Mouse (Mus musculus): ENCODE measurements at regions not wholly inside any gene's neighbourhood (a gene's known extent, or its start where the extent isn't known, plus 50 kb on each side); places are given as distances from the start of the nearest gene placed in this dataset.
"Not testable (repeated sequence)": the region's sequence is repeated elsewhere in the genome, so short reads cannot be mapped to it uniquely, and the experiment has no call there.

DNA sequence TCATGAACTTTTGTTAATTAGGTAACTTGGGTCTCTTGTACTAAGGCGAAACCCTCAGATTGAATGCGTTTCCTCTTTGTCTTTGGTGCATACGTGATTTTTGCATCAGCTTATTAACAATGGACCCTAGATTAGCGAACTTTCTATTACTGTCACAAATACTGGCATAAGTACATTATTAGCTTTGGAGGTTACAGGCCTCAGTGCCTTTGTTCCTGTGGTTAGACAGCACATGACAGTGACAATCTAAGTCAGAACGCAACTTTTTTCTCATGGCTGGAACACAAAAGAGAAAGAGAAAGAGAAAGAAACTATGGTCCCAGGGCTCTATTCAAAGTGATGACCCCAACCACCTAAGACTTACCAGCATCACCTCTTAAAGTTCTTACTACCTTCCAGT is 184.8 kb upstream of the Tmem45b start:
- Histone ChIP-seq H3K27me3 (no peaks in the 10 kb centered on the region), H3K4me2 (replicated peaks) (no peak overlapping the region), H3K4me1 (replicated peaks) (no peaks in the 10 kb centered on the region), H3K9ac (replicated peaks) (no peak overlapping the region), H3K4me3 (replicated peaks) (no peak overlapping the region), H3K9me3 (no peaks in the 10 kb centered on the region), H3K27ac (no peak overlapping the region), H3K36me3 (no peaks in the 10 kb centered on the region)
- no peak for ATAC-seq
- 84% methylated on average over 5 of the region's 5 CpGs for WGBS

DNA sequence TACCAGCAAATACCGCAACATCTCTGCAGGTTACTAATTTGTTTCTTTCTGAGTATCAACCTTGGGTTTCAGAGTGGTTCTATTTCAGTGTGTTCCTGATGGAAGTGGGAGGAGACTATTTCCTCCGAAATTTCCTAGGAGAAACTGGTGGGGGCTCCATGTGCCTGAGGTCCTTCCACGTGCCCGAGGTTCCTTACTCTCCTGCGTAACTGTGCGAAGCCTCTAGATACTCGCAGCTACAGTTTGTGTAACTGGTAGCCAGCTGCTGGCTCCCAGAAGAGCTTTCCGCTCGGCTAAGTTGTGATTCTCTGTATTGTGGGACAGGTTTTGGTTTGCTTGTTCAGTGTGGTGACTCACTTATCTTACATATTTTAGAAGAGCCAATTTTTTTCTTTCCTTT is 184.3 kb upstream of the Tmem45b start:
- Histone ChIP-seq H3K27me3 (no peaks in the 10 kb centered on the region), H3K9ac (replicated peaks) (no peak overlapping the region), H3K4me1 (replicated peaks) (no peaks in the 10 kb centered on the region), H3K4me3 (replicated peaks) (no peak overlapping the region), H3K4me2 (replicated peaks) (no peak overlapping the region), H3K36me3 (no peaks in the 10 kb centered on the region), H3K9me3 (no peaks in the 10 kb centered on the region), H3K27ac (no peak overlapping the region)
- WGBS, result 83% methylated on average over 9 of the region's 9 CpGs
- ATAC-seq, result no peak

DNA sequence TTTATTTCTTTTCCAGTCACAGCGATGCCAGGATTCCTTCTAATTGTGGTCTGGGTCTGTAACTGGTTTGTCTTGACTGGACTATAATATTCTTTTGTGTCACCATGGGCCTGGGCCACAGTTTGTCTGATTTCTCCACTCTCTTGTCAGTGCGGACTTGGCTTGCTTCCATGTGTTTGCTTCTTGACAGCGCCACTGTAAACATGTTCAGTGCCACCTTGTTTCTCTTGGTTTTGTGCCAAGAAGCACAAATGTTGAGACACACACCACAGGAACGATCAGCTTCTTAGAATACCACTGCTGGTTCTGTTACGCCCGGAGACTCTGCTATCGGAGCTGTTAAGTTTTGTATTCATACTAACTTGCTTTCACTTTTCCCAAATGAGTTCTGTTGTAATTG is 180.9 kb upstream of the Tmem45b start:
- Histone ChIP-seq H3K9me3 (no peaks in the 10 kb centered on the region), H3K27ac (no peak overlapping the region), H3K4me2 (replicated peaks) (no peak overlapping the region), H3K4me1 (replicated peaks) (no peaks in the 10 kb centered on the region), H3K4me3 (replicated peaks) (no peak overlapping the region), H3K36me3 (no peaks in the 10 kb centered on the region), H3K27me3 (no peaks in the 10 kb centered on the region), H3K9ac (replicated peaks) (no peak overlapping the region)
- 87% methylated on average over 7 of the region's 7 CpGs for WGBS
- ATAC-seq, result no peak

DNA sequence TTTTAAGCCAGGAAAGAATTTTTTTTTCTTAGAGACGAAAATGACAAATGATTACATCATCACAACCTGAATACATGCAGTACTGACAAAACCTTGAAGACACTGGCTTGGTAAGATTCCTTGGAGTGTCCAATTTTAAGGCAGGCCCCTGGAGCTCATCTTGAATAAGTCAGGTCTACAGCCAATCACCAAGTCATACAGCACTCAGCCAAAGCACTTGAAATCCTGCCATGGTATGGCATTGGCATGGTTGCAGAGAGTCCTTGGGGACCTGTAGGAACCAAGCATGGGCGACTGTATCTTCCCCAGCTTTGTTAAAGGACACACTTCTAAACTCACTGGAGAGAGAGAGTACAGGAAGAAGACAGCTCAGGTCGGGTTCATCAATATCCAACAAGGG is 179.8 kb upstream of the Tmem45b start:
- no peak overlapping the region for H3K9ac ChIP-seq (replicated peaks)
- no peaks in the 10 kb centered on the region for H3K27me3 ChIP-seq
- no peak overlapping the region for H3K4me2 ChIP-seq (replicated peaks)
- whole genome bisulfite sequencing, result 85% methylated on average over 3 of the region's 3 CpGs
- no peak overlapping the region for H3K4me3 ChIP-seq (replicated peaks)
- H3K4me1 ChIP-seq (replicated peaks), result no peaks in the 10 kb centered on the region
- ATAC-seq, result no peak
- H3K36me3 ChIP-seq, result no peaks in the 10 kb centered on the region
- no peaks in the 10 kb centered on the region for H3K9me3 ChIP-seq
- H3K27ac ChIP-seq, result no peak overlapping the region

DNA sequence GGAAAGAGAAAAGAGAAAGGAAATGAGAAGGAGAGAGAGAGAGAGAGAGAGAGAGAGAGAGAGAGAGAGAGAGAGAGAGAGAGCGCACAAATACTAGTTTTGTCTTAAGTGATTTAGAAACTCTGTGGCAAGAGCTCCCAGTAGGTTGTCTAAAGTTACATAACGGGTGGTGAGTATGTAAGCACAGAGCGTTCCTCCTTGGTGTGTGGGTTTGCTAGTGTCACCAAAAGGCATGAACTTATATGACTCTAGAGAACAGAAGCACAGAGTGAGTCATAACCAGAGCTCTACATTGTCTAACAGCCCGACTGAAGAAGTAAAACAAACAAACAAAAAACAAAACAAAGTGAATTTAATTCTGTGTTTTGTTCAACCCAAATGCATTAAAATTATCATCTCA is 177.9 kb upstream of the Tmem45b start:
- Histone ChIP-seq H3K4me1 (replicated peaks) (no peaks in the 10 kb centered on the region), H3K4me3 (replicated peaks) (no peak overlapping the region), H3K27ac (no peak overlapping the region), H3K36me3 (no peaks in the 10 kb centered on the region), H3K9me3 (0 out of 2 replicates have a peak, but pooled peaks cover 1% of the 10 kb centered on the region), H3K9ac (replicated peaks) (no peak overlapping the region), H3K27me3 (no peaks in the 10 kb centered on the region), H3K4me2 (replicated peaks) (no peak overlapping the region)
- WGBS, result 87% methylated on average over 4 of the region's 4 CpGs
- no peak for ATAC-seq

DNA sequence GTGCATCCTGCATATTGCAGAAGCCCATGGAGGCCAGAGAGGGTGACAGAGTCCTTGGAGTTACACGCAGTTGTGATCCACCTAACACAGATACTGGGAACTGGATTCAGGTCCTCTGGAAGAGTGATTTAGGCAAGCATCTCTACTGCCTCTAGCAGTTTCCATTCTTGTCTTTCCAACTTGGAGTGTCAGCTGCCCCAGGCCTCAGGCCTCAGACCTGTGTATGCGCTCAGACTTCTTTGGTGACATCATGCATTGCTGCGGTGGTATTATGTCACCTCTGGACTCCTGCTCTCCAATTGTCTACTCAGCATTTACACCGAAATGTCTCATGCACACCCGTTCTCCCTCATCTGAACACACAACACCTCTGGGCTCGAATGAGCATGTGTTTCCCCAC is 164.0 kb upstream of the Tmem45b start:
- Histone ChIP-seq H3K9ac (replicated peaks) (no peak overlapping the region), H3K27ac (no peak overlapping the region), H3K27me3 (no peaks in the 10 kb centered on the region), H3K4me1 (replicated peaks) (no peaks in the 10 kb centered on the region), H3K4me3 (replicated peaks) (no peak overlapping the region), H3K4me2 (replicated peaks) (no peak overlapping the region), H3K36me3 (no peaks in the 10 kb centered on the region), H3K9me3 (no peaks in the 10 kb centered on the region)
- ATAC-seq, result no peak
- WGBS, result 88% methylated on average over 6 of the region's 6 CpGs

DNA sequence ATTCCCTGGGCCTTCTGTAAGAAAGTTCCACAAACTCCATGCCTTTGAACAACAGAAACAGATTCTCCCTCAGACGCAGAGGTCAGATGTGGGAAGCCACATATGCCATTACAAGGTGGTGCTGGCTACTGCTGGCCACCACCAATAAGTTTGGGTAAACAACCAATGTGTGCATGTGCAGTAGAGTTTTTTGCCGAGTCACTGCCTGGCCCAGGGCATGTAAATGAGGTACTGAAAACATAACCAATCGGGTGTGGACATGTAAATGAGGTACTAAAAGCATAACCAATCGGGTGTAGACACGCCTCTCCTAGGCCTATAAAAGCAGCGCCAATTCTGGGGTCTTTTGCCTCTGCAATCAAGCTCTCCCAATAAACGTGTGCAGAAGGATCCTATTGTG is 157.3 kb upstream of the Tmem45b start:
- not testable (repeated sequence) for H3K27me3 ChIP-seq; H3K36me3 ChIP-seq; H3K9me3 ChIP-seq; H3K4me1 ChIP-seq (replicated peaks); H3K9ac ChIP-seq (replicated peaks); H3K4me2 ChIP-seq (replicated peaks); H3K4me3 ChIP-seq (replicated peaks); ATAC-seq; H3K27ac ChIP-seq
- WGBS, result 92% methylated on average over 7 of the region's 7 CpGs

DNA sequence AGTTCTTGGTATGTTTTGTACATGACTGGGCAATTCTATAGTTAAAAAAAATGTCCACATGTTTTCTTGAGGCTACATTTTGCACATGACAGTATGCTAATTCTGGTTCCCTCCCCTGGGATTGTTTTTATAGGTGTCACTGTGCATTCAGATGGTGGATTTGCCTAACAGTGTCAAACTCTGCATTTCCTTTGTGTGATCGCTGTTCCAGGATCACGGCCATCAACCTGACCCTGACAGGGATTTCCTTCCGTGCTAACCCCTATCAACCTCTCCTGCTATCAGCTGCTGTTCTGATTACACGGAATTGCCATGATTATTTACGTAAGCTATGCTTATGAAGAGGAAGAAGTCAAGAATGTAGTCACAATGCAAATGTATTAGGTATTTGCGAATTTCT is 155.1 kb upstream of the Tmem45b start:
- no peak overlapping the region for H3K27ac ChIP-seq
- H3K27me3 ChIP-seq, result no peaks in the 10 kb centered on the region
- WGBS, result 68% methylated on average over 6 of the region's 6 CpGs
- H3K36me3 ChIP-seq, result no peaks in the 10 kb centered on the region
- no peaks in the 10 kb centered on the region for H3K9me3 ChIP-seq
- H3K9ac ChIP-seq (replicated peaks), result no peak overlapping the region
- no peak overlapping the region for H3K4me2 ChIP-seq (replicated peaks)
- H3K4me1 ChIP-seq (replicated peaks), result no peaks in the 10 kb centered on the region
- no peak overlapping the region for H3K4me3 ChIP-seq (replicated peaks)
- no peak for ATAC-seq

DNA sequence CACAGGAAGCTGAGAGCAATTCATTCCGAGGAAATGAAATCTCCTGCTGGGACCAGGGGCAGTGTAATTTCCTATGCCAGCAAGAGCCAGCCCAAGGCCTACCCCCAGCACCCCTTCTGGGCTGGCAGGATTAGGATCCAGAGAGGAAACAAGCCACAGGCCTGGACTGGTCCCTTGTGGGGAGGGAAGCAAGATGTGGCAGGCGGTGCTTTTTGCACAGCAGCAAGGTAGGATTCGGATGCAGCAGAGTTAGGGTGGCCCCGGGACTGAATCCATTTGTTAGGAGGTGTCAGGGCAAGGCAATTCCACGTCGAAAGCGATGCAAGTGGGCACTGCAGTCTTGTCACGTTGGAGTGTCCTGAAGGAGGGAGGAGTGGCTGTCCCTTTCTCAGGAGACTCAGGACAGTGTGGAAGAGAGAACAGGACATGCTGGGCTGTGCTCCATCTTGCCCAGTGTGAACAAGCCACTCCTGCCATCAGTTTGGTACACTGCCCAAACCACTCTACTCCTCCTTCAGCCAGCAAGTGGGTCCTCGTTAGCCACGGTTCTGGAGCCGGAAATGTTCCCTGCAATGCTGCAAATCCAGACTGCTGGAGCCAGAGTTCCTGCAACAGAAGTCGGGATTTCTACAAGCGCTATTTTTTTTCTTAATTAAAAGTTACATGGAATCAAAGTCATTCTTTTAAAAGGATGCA is 150.1 kb upstream of the Tmem45b start:
- H3K27ac ChIP-seq, result no peak overlapping the region
- H3K36me3 ChIP-seq, result no peaks in the 10 kb centered on the region
- no peak for ATAC-seq
- 72% methylated on average over 13 of the region's 13 CpGs for WGBS
- no peak overlapping the region for H3K9ac ChIP-seq (replicated peaks)
- no peaks in the 10 kb centered on the region for H3K4me1 ChIP-seq (replicated peaks)
- H3K27me3 ChIP-seq, result no peaks in the 10 kb centered on the region
- no peak overlapping the region for H3K4me2 ChIP-seq (replicated peaks)
- no peak overlapping the region for H3K4me3 ChIP-seq (replicated peaks)
- no peaks in the 10 kb centered on the region for H3K9me3 ChIP-seq

DNA sequence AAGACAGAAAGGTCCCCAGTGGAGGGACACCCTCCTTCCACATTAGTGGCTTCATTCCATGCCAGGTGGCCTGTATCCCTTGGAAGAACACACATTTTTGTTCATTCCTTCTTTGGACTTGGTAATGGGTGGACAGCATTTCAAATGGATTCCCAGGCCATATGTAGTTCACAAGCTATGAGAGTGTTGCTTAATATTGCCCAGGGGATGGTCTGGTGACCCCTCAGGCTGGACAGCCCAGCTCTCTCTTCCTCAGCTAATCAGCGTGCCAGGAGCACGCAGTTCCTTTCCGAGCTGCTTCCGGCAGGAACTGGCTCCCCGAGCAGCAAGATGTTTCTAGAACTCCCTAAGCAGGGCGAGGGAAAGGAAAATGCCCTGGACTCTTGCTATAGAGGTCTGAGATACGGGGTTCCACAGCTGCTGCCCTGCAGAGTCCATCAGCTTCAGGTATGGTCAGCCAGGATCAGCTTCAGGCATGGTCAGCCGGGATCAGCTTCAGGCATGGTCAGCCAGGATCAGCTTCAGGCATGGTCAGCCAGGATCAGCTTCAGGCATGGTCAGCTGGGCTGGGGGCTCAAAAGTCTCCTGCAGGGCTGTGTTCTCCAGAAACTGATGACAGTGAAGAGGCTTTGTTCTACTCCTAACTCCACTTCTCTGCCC is 146.9 kb upstream of the Tmem45b start:
- Histone ChIP-seq H3K9ac (replicated peaks) (no peak overlapping the region), H3K27ac (no peak overlapping the region), H3K9me3 (no peaks in the 10 kb centered on the region), H3K4me3 (replicated peaks) (no peak overlapping the region), H3K36me3 (no peaks in the 10 kb centered on the region), H3K4me2 (replicated peaks) (no peak overlapping the region), H3K4me1 (replicated peaks) (no peaks in the 10 kb centered on the region), H3K27me3 (no peaks in the 10 kb centered on the region)
- ATAC-seq, result no peak
- 84% methylated on average over 8 of the region's 8 CpGs for WGBS

DNA sequence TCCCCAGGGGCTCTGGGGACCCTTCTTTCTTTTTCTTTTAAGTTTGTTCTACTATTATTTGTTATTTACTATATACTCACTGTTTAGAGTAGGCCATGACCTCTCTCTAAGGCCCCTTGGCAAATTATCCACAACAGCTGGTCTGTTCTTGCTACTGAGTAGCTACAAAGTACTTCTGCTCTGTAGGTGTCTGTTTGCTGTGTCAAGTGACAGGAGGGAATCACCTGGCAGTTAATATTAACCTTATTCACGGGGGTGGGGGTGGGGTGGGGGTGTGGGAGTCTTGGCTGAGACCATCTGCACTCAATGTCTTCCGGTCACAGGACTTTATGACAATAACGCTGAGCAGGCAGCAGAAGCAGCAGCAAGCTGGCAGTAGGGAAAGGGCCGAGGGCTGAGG is 146.4 kb upstream of the Tmem45b start:
- 69% methylated on average over 4 of the region's 4 CpGs for WGBS
- Histone ChIP-seq H3K4me2 (replicated peaks) (no peak overlapping the region), H3K27ac (no peak overlapping the region), H3K9ac (replicated peaks) (no peak overlapping the region), H3K9me3 (no peaks in the 10 kb centered on the region), H3K4me1 (replicated peaks) (no peaks in the 10 kb centered on the region), H3K4me3 (replicated peaks) (no peak overlapping the region), H3K36me3 (no peaks in the 10 kb centered on the region), H3K27me3 (no peaks in the 10 kb centered on the region)
- ATAC-seq, result no peak

DNA sequence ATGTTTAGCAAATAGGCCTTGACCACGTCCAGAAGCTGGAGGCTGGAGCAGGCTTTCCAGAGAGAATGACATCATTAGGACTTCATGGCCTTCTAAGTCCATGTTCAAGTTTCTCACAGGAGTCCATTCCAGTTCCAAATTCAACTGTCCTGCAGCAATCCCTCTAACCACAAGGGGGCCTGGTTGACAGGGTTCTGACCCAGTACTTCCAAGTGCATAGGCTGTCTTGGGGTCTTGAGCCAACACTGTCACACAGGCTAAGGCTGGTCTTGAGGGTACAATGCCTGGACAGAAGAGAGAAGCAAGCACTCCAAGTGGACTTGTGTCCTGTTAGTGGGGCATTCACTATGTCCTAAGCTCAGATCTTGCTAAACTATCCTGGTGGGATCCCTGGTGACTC is 145.9 kb upstream of the Tmem45b start:
- Histone ChIP-seq H3K9me3 (no peaks in the 10 kb centered on the region), H3K4me2 (replicated peaks) (no peak overlapping the region), H3K9ac (replicated peaks) (no peak overlapping the region), H3K27me3 (no peaks in the 10 kb centered on the region), H3K36me3 (no peaks in the 10 kb centered on the region), H3K27ac (no peak overlapping the region), H3K4me3 (replicated peaks) (no peak overlapping the region), H3K4me1 (replicated peaks) (no peaks in the 10 kb centered on the region)
- 75% methylated on average over 1 of the region's 1 CpGs for WGBS
- ATAC-seq, result no peak

DNA sequence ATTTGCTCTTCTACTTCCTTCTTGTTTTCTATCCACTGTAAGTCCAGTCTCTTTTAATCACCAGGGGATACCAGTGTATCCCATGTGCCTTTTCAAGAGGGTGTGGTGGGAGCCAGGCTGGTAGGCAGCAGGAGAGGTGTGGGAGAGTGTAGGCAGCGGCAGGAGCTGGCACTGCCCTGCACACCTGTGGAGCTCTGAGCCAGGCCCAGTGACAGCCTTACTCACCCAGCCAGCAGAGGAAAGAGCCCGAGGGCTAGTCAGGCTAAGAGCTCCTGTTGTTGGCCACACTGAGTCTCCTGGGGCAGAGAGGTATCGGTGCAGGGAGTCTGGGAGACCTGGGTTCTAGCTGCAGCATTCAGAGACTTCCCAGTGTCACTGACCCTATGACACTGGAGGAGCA is 145.5 kb upstream of the Tmem45b start:
- H3K4me3 ChIP-seq (replicated peaks), result no peak overlapping the region
- no peak overlapping the region for H3K9ac ChIP-seq (replicated peaks)
- H3K27me3 ChIP-seq, result no peaks in the 10 kb centered on the region
- no peak overlapping the region for H3K4me2 ChIP-seq (replicated peaks)
- no peaks in the 10 kb centered on the region for H3K9me3 ChIP-seq
- 88% methylated on average over 3 of the region's 3 CpGs for WGBS
- H3K4me1 ChIP-seq (replicated peaks), result no peaks in the 10 kb centered on the region
- H3K27ac ChIP-seq, result no peak overlapping the region
- ATAC-seq, result no peak
- H3K36me3 ChIP-seq, result no peaks in the 10 kb centered on the region
